Mouse (Mus musculus) thymus, adult 2 months (tissue): ENCODE measurements around the gene Heatr4.

Source experiments
- CTCF ChIP-seq: fragments of 200-500 bp; IDR thresholded peaks from 2 replicates; pipeline ENCODE4 v1.5.1; 2012; ENCODE audit warnings: mild to moderate bottlenecking, control low read depth, low read length, moderate library complexity, borderline replicate concordance; ENCODE audit not compliant: control insufficient read depth, poor library complexity, insufficient read depth; ENCODE audit errors: extremely low read depth
- POLR2A ChIP-seq: fragments of 200-500 bp; IDR thresholded peaks from 2 replicates; pipeline ENCODE4 v1.6.1; 2012; ENCODE audit warnings: mild to moderate bottlenecking, low read length, control low read depth, moderate library complexity; ENCODE audit not compliant: control insufficient read depth, poor library complexity, insufficient read depth; ENCODE audit errors: extremely low read depth

- no peak for TF ChIP-seq POLR2A
- no peak for TF ChIP-seq CTCF
Observed at GRCm38 (mm10) chr12:84013701-84014100, 29.0 kb upstream of the Heatr4 start.
